Mouse (Mus musculus): Measurements from ENCODE around the gene Sapcd1. TPM values are rescaled to one million over a fixed set of nuclear protein-coding genes. Genes with fewer than 3 reads are reported as not detected.
A peak's percentile ranks its signal among the peaks of the same experiment; 100 is the strongest.

The Sapcd1 gene
- polyA plus RNA-seq, 1 experiment = 0.69 TPM

DNA sequence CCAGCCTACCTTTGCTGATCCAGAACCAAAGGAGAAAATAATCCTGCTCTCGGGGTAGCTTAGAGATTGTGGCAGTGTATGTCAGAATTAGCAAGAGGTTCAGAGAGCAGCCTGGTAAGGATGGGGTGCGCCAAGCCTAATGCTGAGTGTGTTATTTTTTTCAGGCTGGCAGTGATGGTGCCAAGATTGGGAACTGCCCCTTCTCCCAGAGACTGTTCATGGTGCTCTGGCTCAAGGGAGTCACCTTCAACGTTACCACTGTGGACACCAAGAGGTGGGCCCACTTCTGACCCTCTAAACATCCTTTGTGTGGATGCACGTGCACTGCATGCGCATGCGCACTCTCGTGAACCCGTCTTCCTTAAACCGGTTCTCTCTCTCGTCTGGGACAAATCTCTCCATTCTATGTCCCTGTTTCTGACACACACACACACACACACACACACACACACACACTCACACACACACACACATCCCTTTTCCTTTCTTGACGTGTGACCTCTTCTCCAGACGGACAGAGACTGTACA is 24.5 kb upstream of the Sapcd1 start:
- 54% methylated on average over 12 of the region's 12 CpGs for WGBS
- peak overlapping the region; percentile 73; the same call in 1 of the 2 replicates for H3K4me3 ChIP-seq (ENCODE audit: insufficient read depth, low read depth, low read length)
- peak overlapping the region; percentile 36 for H3K27ac ChIP-seq (ENCODE audit: insufficient read depth, low read depth, low read length)
- TF ChIP-seq POLR2A (IDR thresholded peaks at IDR 0.05; ENCODE audit: low read depth, low read length) = no peak
- TF ChIP-seq CTCF (conservative IDR thresholded peaks at IDR 0.05; ENCODE audit: insufficient read depth, insufficient read length, low read depth, low read length) = no peak
- H3K36me3 ChIP-seq (ENCODE audit: control insufficient read depth, insufficient read depth, low read length) = peaks cover 7% of the 10 kb centered on the region; the same call in 1 of the 2 replicates
- peaks cover 14% of the 10 kb centered on the region for H3K4me1 ChIP-seq (ENCODE audit: control insufficient read depth, insufficient read depth, low read length)
- no peaks in the 10 kb centered on the region for H3K27me3 ChIP-seq (replicated peaks; ENCODE audit: control insufficient read depth, insufficient read depth, low read length)
- no peak for DNase-seq

DNA sequence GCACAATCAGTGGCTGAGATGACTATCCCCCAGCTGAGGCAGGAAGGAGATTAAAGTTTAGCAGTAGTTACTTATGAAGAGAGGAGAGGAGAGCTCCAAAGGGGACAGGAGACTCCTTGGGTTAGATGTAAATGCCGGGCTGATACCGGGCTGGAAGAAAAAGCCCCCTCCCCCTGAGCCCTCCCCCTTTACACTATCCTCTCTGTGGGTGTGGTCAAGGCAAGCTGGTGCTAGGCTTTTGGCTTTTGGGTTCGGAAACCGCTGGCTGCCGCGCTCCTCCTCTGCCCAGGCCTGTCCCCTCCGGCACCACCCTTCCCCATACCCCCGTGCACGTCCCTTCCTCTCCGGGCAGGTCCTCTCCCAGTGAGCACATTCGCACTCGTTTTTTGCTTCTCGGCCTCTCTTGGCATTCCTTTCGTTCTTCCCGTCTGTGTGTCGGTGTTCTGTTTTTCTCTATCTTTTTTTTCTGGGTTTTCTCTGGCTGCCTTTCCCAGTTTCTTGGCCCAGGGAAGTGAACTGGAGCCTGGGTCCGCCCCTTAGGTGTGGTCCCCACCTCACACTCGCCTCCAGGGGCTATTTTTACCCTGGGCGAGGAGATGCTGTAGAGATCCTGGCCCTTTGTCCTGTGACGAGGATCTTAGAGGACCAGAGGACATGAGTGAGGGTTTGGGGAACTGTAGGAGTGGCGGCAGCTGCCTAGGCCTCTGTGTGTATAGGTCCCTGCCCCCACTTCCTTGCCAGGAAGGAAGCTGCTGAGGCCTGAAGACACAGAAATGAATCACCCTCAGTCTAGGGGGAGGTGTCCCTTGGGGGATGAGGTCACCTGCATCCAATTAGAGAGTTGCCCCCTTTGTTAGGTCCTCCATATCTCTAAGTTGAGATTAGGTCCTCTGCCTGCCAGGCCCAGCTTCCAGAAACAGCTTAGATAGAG is 23.6 kb upstream of the Sapcd1 start:
- TF ChIP-seq POLR2A (IDR thresholded peaks at IDR 0.05; ENCODE audit: low read depth, low read length) (peak; percentile 26), CTCF (conservative IDR thresholded peaks at IDR 0.05; ENCODE audit: insufficient read depth, insufficient read length, low read depth, low read length) (no peak)
- H3K36me3 ChIP-seq (ENCODE audit: control insufficient read depth, insufficient read depth, low read length) = peaks cover 7% of the 10 kb centered on the region; the same call in 1 of the 2 replicates
- peak overlapping the region; percentile 90 for H3K27ac ChIP-seq (ENCODE audit: insufficient read depth, low read depth, low read length)
- peak overlapping the region; percentile 73 for H3K4me3 ChIP-seq (ENCODE audit: insufficient read depth, low read depth, low read length)
- WGBS = 5% methylated on average over 21 of the region's 21 CpGs
- DNase-seq = peak; percentile 90
- H3K4me1 ChIP-seq (ENCODE audit: control insufficient read depth, insufficient read depth, low read length) = peaks cover 15% of the 10 kb centered on the region
- no peaks in the 10 kb centered on the region for H3K27me3 ChIP-seq (replicated peaks; ENCODE audit: control insufficient read depth, insufficient read depth, low read length)

DNA sequence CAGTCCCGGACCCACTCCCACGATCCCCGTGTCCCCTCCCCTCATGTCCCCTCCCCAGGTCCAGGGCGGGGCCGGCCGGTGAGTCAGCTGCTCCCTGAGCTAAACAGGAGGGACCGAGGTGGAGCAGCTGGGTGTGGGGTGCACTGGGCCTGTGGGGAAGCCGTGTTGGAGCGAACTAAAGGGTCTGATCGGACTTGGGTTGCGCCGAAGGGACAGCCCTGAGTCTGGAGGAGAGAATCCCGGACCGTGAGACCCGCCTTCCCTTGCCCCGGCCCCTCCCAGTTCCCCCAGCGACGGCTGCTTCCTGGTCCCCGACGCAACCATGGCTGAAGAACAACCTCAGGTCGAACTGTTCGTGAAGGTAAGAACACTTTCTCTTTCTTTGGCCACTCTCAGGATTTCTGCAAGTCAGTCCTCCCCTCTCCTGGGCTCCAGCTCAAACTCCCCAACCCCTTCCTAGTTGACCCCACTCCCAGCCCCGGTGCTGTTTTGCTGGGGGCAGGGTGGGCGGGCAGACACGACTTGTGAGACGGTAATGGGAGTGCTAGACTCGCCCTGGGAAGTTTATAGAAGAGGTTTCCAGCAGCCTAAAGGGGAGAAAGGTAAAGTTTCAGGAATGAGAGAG is 22.4 kb upstream of the Sapcd1 start:
- peak overlapping the region; percentile 85 for H3K27ac ChIP-seq (ENCODE audit: insufficient read depth, low read depth, low read length)
- TF ChIP-seq POLR2A (IDR thresholded peaks at IDR 0.05; ENCODE audit: low read depth, low read length) (peak; percentile 68), CTCF (conservative IDR thresholded peaks at IDR 0.05; ENCODE audit: insufficient read depth, insufficient read length, low read depth, low read length) (no peak)
- DNase-seq = peak; percentile 87
- no peaks in the 10 kb centered on the region for H3K27me3 ChIP-seq (replicated peaks; ENCODE audit: control insufficient read depth, insufficient read depth, low read length)
- peak overlapping the region; percentile 73 for H3K4me3 ChIP-seq (ENCODE audit: insufficient read depth, low read depth, low read length)
- H3K36me3 ChIP-seq (ENCODE audit: control insufficient read depth, insufficient read depth, low read length) = peaks cover 5% of the 10 kb centered on the region; the same call in 1 of the 2 replicates
- WGBS = under 1% methylated on average over 27 of the region's 27 CpGs
- peaks cover 15% of the 10 kb centered on the region for H3K4me1 ChIP-seq (ENCODE audit: control insufficient read depth, insufficient read depth, low read length)

DNA sequence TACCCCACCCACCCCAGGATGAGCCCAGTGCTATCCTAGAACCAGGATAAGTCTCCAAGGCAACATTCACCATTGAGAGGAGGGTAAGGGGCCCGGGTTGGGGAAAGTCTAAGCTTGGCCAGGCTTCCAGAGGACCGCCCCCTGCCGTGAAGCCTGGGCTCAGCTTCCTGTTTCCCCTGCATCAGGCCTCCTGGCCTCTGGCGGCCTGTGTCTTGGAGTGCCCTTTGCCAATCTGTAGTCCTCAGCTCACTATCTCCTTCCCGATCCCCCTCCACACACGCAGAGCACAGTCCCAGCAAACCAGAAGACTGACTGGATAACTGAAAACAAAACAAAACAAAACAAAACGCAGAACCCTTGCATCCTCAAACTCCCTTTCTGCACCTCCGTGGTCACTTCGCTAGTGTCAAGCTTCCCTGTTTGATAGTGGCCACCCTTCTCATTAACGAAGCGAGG is 21.8 kb upstream of the Sapcd1 start, which contains the start of gene Clic1:
TSS of gene Clic1 (plus strand) at position 406 of the 456 bp plus-strand sequence.
- no peak for TF ChIP-seq CTCF (conservative IDR thresholded peaks at IDR 0.05; ENCODE audit: insufficient read depth, insufficient read length, low read depth, low read length)
- TF ChIP-seq POLR2A (IDR thresholded peaks at IDR 0.05; ENCODE audit: low read depth, low read length) = peak; percentile 43
- Histone ChIP-seq H3K27ac (ENCODE audit: insufficient read depth, low read depth, low read length) (peak within 1 kb of the TSS; percentile 85), H3K4me3 (ENCODE audit: insufficient read depth, low read depth, low read length) (peak within 1 kb of the TSS; percentile 73), H3K36me3 (ENCODE audit: control insufficient read depth, insufficient read depth, low read length) (peaks cover 3% of the 10 kb centered on the region; the same call in 1 of the 2 replicates), H3K4me1 (ENCODE audit: control insufficient read depth, insufficient read depth, low read length) (peaks cover 15% of the 10 kb centered on the region), H3K27me3 (replicated peaks; ENCODE audit: control insufficient read depth, insufficient read depth, low read length) (no peaks in the 10 kb centered on the region)
- WGBS = 5% methylated on average over 11 of the region's 11 CpGs
- DNase-seq = peak; percentile 58

DNA sequence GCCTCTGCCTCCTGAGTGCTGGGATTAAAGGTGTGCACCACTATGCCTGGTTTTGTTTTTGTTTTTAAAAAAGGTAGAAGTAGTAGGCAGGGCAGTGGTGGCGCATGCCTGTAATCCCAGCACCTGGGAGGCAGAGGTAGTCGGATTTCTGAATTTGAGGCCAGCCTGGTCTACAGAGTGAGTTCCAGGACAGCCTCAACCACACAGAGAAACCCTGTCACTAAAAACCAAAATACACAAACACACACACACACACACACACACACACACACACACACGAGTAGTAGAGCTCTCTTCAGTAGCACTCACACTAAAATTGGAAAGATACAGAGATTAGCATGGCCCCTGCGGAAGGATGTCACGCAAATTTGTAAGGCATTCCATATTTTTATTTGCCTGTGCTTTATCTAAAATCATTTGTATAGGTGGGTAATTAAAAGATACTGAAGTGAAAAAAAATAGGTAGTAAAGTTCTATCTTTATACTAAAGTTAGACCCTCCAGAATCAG is 21.2 kb upstream of the Sapcd1 start:
- WGBS = 73% methylated on average over 5 of the region's 5 CpGs
- Histone ChIP-seq H3K27me3 (replicated peaks; ENCODE audit: control insufficient read depth, insufficient read depth, low read length) (no peaks in the 10 kb centered on the region), H3K36me3 (ENCODE audit: control insufficient read depth, insufficient read depth, low read length) (peaks cover under 1% of the 10 kb centered on the region; the same call in 1 of the 2 replicates), H3K4me3 (ENCODE audit: insufficient read depth, low read depth, low read length) (no peak overlapping the region), H3K4me1 (ENCODE audit: control insufficient read depth, insufficient read depth, low read length) (peaks cover 15% of the 10 kb centered on the region), H3K27ac (ENCODE audit: insufficient read depth, low read depth, low read length) (peak overlapping the region; percentile 32; the same call in 1 of the 2 replicates)
- no peak for DNase-seq
- TF ChIP-seq CTCF (conservative IDR thresholded peaks at IDR 0.05; ENCODE audit: insufficient read depth, insufficient read length, low read depth, low read length) (no peak), POLR2A (IDR thresholded peaks at IDR 0.05; ENCODE audit: low read depth, low read length) (no peak)

DNA sequence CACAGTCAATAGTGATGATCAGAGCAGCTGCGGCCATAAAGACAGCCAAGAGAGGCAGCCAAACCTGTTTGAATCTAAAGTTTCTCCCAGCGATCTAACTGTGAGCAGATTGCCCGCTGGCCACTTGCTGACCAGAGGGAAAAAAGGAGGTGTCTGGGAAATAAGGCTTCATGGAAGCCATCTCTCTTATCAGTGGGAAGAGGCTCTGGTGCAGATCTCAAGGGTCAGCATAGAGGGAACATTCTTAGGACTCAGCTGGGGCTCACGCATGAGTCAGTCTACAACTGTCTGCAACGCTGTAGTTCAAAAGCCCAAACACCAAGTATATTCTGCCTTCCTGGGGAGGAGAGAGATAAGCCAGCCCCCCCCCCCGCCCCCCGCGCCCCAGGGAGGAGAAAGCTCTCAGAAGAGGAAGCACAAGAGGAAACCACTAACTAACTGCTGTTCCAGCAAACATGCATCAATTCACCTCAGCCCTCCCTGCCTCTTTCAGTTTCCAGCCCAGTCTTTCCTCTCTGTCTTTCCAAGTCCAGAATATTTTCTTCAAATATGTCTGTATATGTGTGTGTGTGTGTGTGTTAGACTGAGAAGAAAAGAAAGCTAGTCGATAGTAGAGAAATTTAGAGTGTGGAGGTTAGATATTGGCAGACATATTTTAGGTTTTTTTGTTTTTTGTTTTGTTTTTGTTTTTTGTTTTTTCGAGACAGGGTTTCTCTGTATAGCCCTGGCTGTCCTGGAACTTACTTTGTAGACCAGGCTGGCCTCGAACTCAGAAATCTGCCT is 20.5 kb upstream of the Sapcd1 start:
- Histone ChIP-seq H3K36me3 (ENCODE audit: control insufficient read depth, insufficient read depth, low read length) (no peaks in the 10 kb centered on the region; the same call in 1 of the 2 replicates), H3K27ac (ENCODE audit: insufficient read depth, low read depth, low read length) (peak overlapping the region; percentile 94), H3K4me3 (ENCODE audit: insufficient read depth, low read depth, low read length) (peak overlapping the region; percentile 6; the same call in 1 of the 2 replicates), H3K4me1 (ENCODE audit: control insufficient read depth, insufficient read depth, low read length) (peaks cover 15% of the 10 kb centered on the region), H3K27me3 (replicated peaks; ENCODE audit: control insufficient read depth, insufficient read depth, low read length) (no peaks in the 10 kb centered on the region)
- WGBS = 20% methylated on average over 11 of the region's 11 CpGs
- no peak for TF ChIP-seq POLR2A (IDR thresholded peaks at IDR 0.05; ENCODE audit: low read depth, low read length)
- TF ChIP-seq CTCF (conservative IDR thresholded peaks at IDR 0.05; ENCODE audit: insufficient read depth, insufficient read length, low read depth, low read length) = no peak
- DNase-seq = peak; percentile 61

Measured in kidney, adult 2 months (tissue).